Mouse (Mus musculus) brain, embryonic 14.5 days (tissue): ENCODE data around the gene Pard3b. TPM values are rescaled to one million over a fixed set of nuclear protein-coding genes. Genes with fewer than 3 reads are reported as not detected.
A peak's percentile ranks its signal among the peaks of the same experiment; 100 is the strongest.

Experiments
- DNase-seq: peaks from one replicate; pipeline ENCODE4 v3.0.0-alpha.2; 2011; ENCODE audit warnings: low read depth
- CTCF ChIP-seq: fragments of 200-500 bp; IDR thresholded peaks from 2 replicates; pipeline ENCODE4 v1.5.1; 2012; ENCODE audit warnings: inconsistent platforms, mild to moderate bottlenecking, moderate library complexity, borderline replicate concordance; ENCODE audit not compliant: insufficient read depth, insufficient read length; ENCODE audit errors: extremely low read depth
- POLR2A ChIP-seq: fragments of 200-500 bp; IDR thresholded peaks from 2 replicates; pipeline ENCODE4 v1.6.1; 2012; ENCODE audit warnings: mild to moderate bottlenecking, inconsistent platforms, borderline replicate concordance; ENCODE audit not compliant: poor library complexity, insufficient read depth, insufficient read length, severe bottlenecking; ENCODE audit errors: extremely low read depth
- polyA plus RNA-seq: library from polyadenylated mRNA; depleted of rRNA; stranded (reverse); fragments of >200 nt; gene quantifications from 2 replicates; pipeline ENCODE4 v1.2.3, GENCODE M21; 2012

Pard3b gene
- polyA plus RNA-seq, 1 experiment = 3.8 TPM

DNA sequence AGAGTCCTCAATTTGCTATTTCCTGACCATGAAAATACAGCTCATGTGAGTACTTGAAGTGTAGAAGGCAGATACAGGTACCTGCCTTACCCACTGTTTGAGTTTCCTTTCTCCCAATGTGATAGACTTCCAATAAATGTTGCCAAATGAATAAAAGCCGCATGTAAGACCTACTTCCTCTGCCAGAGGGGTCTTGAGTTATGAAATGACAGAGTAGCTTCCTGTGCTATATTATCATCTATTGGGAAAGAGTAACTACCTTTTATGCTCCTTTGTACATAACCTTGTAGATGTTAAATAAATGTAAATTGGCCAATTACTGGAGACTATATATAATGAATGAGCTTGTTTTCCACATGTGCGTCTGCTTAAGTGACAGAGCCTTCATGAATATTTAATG, 574.7 kb downstream of the Pard3b start:
- peak; percentile 55 for DNase-seq
- no peak for TF ChIP-seq POLR2A

DNA sequence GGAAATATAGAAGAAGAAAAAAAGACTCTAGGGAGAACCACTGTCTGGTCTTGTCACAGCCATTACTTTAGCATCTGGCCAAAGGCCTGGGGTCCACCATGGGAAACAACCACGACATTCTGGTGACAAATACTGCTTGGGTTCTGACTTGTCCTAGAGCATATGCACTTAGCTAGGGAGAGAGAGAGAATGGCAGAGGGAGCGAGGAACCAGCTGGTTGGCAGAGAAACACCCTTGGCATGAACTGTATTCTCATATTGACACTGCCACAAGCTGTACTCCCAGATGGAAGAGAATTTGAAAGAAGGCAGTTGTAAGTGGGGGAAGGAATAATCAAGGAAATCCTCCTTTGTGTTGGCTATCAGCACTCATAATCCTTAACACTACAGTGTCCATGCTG, 577.2 kb downstream of the Pard3b start:
- peak; percentile 93 for DNase-seq
- TF ChIP-seq CTCF (no peak), POLR2A (no peak)

DNA sequence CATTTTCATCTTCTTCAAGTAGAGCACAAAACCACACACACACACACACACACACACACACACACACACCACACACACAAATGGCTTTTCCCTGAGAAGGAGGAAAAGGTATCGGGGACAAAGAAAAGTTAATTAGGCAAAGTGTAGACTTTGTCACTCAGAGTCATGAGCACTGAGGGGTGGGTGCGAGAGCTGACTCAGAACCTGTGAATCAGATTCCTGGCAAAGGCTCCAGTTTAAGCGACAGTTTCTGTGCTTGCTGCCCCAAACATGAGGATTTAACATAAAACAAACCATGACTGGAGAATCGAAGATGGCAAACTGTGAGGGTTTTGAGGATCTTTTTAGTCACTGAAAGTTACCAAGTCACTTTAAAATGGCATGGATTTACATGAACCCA, 577.9 kb downstream of the Pard3b start:
- TF ChIP-seq POLR2A = no peak
- TF ChIP-seq CTCF = no peak
- DNase-seq = peak; percentile 79

DNA sequence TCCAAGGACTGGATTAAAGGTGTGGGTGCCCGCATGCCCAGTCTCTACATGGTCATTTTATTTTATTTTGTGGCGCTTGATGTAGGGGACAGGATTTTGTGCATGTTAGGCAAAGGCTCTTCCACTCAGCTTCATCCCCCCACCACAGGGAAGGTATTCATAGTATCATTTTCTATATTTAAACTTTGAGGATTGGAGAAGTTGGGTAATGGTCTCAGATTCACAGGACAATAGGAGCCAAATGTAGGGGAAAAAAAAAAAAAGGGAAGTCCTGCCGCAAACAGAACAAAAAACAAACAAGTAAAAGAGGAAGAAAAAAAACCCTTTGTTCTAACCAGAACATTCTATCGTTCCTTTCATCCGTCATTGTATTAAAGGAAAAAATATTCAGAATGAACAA, 590.5 kb downstream of the Pard3b start:
- no peak for TF ChIP-seq CTCF
- no peak for TF ChIP-seq POLR2A
- DNase-seq = no peak

DNA sequence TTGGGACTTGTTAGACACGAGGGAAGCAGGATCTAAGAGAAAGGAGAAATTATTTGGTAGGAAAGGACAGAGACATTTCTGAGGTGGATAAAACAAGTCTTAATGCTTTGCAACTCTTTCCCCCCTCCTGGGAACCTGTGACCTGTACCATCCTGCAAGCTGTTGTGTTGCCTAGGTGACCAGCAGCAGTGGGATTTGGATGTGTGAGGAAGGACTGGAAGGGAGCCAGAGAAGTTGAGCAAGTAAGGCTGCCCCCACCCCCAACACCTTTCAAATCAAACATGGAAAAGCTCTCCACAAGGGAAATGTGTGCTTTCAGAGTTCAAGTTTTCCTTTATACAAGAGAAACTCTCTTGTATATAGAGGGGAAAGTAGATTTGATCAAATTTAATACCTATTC, 595.4 kb downstream of the Pard3b start:
- TF ChIP-seq POLR2A = no peak

DNA sequence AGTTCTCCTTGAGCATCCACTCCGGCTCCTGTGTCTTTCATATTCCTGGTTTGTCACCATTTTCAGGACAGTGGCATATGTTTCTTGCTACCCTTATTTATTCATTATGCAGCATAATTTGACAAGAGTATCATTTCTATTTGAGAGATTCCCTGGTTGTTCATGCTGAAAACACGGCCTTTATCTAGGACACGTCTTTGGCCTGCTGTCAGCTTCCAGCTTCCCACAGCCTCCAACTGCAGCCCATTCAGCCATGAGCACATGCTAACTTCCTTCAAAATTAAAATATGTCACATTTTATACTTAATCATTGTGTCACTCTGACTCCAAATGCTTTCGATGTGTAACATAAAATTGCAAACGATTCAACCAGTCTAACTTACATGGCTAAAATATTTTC, 596.5 kb downstream of the Pard3b start:
- DNase-seq = peak; percentile 13
- TF ChIP-seq POLR2A (no peak), CTCF (no peak)

More for the DNA sequence above, 595.4 kb downstream of the Pard3b start:
- peak; percentile 80 for DNase-seq

DNA sequence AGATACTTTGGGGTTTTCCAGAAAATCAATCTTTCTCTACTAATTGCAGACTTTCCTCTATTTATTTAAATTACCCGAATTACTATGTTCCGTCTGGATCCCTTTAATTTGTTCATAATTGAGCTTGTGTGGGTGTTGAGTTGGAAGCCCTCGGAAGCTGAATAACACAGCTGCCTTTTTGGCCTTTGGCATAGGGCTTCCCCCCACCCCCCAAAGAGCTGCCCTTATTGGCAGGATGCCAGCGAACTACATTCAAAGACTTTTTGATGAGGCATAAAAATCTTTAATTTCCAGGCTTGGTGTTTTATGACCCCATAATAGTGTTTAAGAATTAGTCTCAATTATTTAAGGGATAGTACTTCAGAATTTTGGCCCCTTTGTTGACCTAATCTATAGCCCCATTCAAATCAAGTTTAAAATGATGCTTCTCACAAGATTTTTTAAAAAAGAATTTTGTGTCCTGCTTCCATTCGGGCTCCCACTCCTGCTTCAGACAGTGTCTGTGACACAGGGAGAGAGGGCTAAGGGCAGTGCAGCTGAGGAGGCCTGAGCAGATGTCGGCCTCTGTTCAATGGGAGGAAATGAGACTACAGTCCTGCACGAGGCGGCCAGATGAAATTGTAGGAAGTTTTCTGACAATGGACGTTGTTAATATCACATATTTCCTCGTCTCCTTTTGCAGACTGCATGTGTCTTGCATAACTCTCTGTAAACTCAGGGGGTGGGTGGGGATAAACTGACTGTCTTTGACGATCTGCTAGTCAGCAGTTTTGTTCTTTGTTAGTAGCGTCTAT, 605.8 kb downstream of the Pard3b start:
- TF ChIP-seq POLR2A (no peak), CTCF (no peak)
- peak; percentile 70 for DNase-seq

DNA sequence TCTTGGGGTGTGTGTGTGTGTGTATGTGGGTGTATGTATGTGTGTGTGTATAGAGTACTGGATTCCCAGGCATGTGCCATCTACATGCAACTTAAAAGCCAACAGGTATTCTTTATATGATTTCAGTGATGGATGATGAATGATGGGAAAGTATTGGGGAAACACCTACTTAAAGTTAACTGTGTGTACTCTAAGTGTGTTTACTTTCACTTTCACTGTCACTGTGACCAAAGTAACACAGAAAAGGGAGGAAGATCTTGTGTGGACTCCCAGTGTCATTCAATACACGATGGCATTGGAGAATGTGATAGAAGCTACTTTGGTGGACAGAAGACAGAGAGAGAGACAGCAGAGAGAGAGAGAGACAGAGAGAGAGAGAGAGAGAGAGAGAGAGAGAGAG, 613.8 kb downstream of the Pard3b start:
- DNase-seq = no peak
- TF ChIP-seq CTCF (no peak), POLR2A (no peak)

DNA sequence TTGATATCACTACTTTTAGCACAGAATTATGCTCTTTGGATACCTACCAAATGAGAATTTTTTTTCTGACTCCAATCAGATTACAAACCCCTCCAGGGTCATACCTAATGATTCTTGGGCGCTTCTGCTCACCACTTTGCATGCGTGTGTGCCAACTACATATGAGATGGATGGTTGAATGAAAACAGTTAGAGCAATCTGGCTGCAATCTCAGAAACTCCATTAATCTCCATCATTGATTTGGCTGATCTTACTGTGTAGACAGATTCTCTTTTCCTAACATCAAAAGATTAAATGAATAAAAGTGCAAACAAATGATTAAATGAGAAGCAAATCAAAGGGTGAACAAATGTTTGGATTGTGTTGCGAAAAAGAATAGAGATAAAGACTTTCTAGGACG, 615.7 kb downstream of the Pard3b start:
- DNase-seq = peak; percentile 77
- TF ChIP-seq POLR2A (no peak), CTCF (no peak)

DNA sequence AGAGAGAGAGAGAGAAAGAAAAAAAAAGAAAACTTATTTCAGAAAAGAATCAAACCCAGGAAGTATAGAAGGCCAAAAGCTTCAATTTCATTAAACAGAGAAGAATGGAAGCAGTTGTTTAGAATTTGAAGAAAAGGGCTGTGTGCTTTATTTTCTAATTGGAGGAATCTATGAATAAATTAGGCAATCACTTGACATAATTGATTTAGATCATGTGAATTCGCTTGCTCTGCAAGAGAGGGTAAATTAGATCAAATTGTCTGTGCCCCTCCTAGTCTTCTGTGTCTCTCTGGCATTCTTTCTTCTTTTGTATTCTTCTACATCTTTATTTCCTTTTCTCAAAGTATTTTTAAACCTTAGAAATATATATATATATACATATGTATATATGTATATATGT, 616.3 kb downstream of the Pard3b start:
- peak; percentile 67 for DNase-seq
- TF ChIP-seq CTCF = no peak
- TF ChIP-seq POLR2A = no peak

DNA sequence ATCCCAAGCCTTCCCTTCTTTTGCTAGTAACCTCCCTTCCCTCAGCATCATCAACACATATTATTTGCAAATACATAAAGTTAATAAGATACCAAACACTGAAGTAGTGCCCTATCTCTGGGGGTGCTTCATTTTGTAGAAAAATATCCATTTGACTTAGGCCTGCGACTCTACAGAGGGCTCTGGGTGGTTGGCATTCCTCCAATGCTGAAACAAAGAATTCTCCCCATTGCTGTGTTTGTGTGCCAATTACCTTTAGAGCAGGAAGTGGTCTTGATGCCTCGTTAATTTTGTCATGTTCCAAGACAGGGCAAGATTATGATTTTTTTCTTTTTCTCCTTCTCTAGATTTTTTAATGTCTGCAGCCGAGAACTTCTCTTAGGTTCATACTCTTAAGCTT, 637.8 kb downstream of the Pard3b start:
- TF ChIP-seq POLR2A = no peak
- TF ChIP-seq CTCF = no peak
- peak; percentile 39 for DNase-seq

DNA sequence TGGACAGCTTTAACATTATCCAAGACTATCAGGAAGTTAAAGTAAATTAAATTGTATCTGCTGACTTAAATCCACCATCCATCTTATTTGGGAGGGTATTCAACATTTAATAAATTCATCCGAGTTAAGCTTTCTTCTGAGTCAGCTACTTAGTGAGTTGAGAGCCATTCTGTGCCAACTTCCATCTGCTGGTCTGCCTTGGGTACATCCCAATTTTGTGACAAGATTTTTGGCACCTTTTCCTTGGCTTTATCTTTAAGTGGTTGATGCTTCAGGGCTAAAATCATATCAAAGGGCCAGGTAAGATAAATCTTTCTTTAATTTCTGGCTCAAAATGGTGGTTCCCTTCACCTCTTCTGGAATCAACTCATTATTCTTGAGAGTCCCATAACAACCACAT, 640.0 kb downstream of the Pard3b start:
- DNase-seq = peak; percentile 57
- no peak for TF ChIP-seq POLR2A
- no peak for TF ChIP-seq CTCF

DNA sequence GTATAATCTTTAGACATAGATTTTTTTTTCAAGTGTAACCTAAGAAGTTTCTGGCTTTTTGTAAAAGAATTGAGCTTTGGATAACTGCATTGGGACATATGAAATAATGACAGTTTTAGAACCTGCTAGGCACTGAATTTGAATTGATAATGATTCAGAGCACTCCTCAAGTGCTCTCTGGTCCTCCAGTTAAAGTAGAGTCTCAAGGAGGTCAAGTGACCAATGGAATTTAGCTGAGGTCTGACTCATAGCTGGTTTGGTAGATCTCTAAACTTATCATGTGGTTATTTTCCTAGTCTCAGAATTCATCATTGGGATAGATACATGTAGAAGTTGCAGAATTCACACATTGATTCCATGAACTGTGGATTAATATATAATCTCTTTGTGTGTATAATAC, 642.0 kb downstream of the Pard3b start:
- DNase-seq = no peak
- no peak for TF ChIP-seq POLR2A
- TF ChIP-seq CTCF = no peak

DNA sequence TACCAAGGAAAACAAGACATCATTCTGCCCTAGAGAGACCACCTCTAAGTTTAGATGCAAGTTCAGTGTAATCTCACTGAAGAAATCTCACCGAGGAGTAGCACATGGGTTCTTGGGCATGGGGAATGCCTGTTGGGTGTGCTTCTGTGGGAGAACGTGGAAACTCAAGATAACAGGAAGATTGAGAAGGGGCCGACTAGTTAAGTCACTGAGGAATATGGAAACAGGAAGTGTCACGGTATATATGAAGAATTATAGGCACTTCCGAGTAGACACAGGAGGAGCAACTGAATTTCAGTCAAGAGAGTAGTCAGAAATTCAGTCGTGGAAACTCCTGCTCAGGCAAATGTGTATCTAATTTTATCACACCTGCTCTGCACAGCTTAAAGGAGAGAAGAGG, 644.2 kb downstream of the Pard3b start:
- no peak for DNase-seq

More for the DNA sequence above, 644.2 kb downstream of the Pard3b start:
- no peak for TF ChIP-seq POLR2A
- no peak for TF ChIP-seq CTCF
